Mouse (Mus musculus) limb, embryonic 15.5 days (tissue): ENCODE results near the gene Uso1. TPM values are rescaled to one million over a fixed set of nuclear protein-coding genes. Genes with fewer than 3 reads are reported as not detected.
"Not testable (repeated sequence)": the region's sequence is repeated elsewhere in the genome, so short reads cannot be mapped to it uniquely, and the experiment has no call there.

Experiments
- ATAC-seq: fragments of 200-750 bp; cut with Nextera tagmentation; 2 replicates; pipeline ENCODE4 v1.8.0; 2017; ENCODE audit warnings: low read depth, moderate TSS enrichment; ENCODE audit not compliant: insufficient number of reproducible peaks, low FRiP score, low TSS enrichment
- H3K27ac ChIP-seq: fragments of 300-500 bp; sonication (generic); 2 replicates; pipeline ENCODE4 v1.5.1; 2015; ENCODE audit warnings: moderate library complexity, mild to moderate bottlenecking, inconsistent platforms
- H3K27me3 ChIP-seq: fragments of 300-500 bp; sonication (generic); 2 replicates; pipeline ENCODE4 v1.6.1; 2015; ENCODE audit warnings: inconsistent platforms
- H3K36me3 ChIP-seq: fragments of 300-500 bp; sonication (generic); 2 replicates; pipeline ENCODE4 v1.6.1; 2015; ENCODE audit warnings: inconsistent platforms
- H3K4me1 ChIP-seq: fragments of 300-500 bp; sonication (generic); 2 replicates; pipeline ENCODE4 v1.6.1; 2015; ENCODE audit warnings: inconsistent platforms
- H3K4me2 ChIP-seq: fragments of 300-500 bp; sonication (generic); 2 replicates; pipeline ENCODE4 v1.6.1; 2015; ENCODE audit warnings: mild to moderate bottlenecking, inconsistent platforms
- H3K4me3 ChIP-seq: fragments of 300-500 bp; sonication (generic); 2 replicates; pipeline ENCODE4 v1.5.1; 2015; ENCODE audit warnings: mild to moderate bottlenecking, inconsistent platforms
- H3K9ac ChIP-seq: fragments of 300-500 bp; sonication (generic); 2 replicates; pipeline ENCODE4 v1.6.1; 2015; ENCODE audit warnings: inconsistent platforms
- H3K9me3 ChIP-seq: fragments of 300-500 bp; sonication (generic); 2 replicates; pipeline ENCODE4 v1.6.1; 2016; ENCODE audit warnings: inconsistent platforms
- WGBS: fragments of 180-500 bp; shearing (Covaris S2); methylation state at CpG from one replicate; pipeline ENCODE4 v1.1.7; 2015; 5-methylcytosine and 5-hydroxymethylcytosine counted together
- polyA plus RNA-seq: library from polyadenylated mRNA; unstranded; fragments of >200 nt; fragmentation: Nextera tagmentation; extraction: Ambion mirVana; gene quantifications from 2 replicates; pipeline ENCODE4 v1.2.1, GENCODE M21; 2015

Uso1 gene
- polyA plus RNA-seq, 1 experiment from 2014 or later: 53.1 TPM

DNA sequence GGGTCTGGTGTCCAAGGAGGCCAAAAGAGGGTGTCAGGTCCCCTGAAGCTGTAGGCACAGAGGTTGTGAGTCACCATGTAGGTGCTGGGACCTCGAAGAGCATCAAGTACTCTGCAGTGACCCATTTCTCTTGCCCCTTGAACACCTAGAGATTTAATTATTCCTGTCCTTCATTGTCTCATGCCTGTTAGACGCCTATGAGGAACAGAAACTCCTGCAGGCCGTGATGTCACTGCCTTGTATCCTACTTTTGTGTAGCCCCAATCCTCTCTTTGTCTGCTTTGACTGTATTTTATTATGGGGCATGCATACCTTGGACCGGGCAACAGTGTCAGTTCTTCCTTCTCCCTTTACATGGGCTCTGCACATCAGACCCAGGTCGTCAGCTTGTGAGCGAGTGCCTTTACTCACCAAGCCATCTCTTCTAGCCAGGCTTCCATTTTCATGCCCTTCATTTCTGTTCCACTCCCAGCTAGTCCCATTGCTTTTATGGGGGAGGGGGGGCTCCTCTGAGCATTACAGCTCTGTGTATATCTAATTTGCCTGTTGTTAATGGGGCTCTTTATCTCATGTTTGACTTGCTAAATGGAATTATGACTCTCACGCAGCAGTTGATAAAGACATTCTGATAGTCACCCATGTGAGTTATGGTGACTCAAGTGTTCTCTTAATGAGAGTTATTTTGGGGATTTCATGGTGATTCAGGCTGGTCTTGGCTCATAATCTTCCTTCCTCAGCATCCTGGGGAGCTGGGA is 7.4 kb downstream of the Uso1 start:
- Histone ChIP-seq H3K4me2 (no peak overlapping the region), H3K36me3 (peaks cover 5% of the 10 kb centered on the region; the same call in 1 of the 2 replicates), H3K9ac (no peak overlapping the region), H3K9me3 (no peaks in the 10 kb centered on the region), H3K4me3 (no peak overlapping the region), H3K27me3 (no peaks in the 10 kb centered on the region), H3K27ac (no peak overlapping the region), H3K4me1 (0 out of 2 replicates have a peak, but pooled peaks cover 3% of the 10 kb centered on the region)
- 96% methylated on average over 7 of the region's 7 CpGs for WGBS
- ATAC-seq: no peak

DNA sequence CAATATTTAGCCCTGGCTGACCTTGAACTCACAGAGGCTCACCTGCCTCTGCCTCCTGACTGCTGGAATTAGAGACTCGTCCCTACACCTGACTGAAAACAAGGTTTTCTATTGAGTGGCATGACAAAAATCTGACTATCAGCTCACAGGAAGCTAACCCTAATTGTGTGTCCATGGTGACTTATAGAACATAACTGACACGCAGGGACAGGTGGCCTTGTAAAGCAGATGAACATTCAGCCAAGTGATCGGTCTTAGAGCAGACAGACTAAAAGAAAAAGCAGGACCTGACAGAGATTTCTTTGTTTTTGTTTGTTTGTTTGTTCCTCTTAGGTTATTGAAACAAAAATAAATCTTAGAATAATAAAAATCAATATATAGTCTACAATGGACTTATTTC is 10.5 kb downstream of the Uso1 start:
- Histone ChIP-seq H3K4me2 (no peak overlapping the region), H3K9ac (no peak overlapping the region), H3K27ac (no peak overlapping the region), H3K36me3 (peaks cover 16% of the 10 kb centered on the region; the same call in 1 of the 2 replicates), H3K4me1 (no peaks in the 10 kb centered on the region), H3K27me3 (no peaks in the 10 kb centered on the region), H3K4me3 (no peak overlapping the region), H3K9me3 (no peaks in the 10 kb centered on the region)
- ATAC-seq: no peak
- 84% methylated on average over 3 of the region's 3 CpGs for WGBS

DNA sequence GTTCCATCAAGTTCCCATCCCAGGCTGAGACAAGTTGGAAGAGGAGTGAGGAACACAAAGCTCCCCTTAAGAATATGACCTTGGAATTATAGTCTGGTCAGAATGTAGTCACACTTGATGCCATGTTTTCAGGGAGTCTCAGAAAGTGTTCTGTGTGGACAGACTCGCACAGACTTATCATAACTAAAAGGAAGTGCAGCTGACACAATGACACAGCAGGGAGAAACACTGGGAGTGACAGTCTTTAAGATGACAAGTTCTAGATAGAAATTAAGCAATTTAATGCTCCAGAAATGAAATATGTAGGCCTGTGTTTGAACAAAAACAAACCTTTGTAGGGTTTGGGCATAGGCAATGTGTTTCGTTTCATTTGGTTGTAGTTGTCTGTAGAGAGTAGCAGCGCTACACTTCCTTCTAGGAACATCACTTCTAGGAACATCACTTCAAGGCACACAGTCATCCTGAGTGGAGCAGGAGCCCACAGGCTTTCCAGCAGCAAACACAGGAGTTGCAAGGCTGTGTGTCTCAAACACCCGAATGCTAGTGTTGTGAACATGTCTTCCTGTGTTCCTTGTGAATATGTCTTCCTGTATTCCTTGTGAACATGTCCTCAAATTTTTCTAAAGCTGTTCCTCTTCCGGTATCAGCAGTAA is 11.7 kb downstream of the Uso1 start:
- H3K27me3 ChIP-seq: no peaks in the 10 kb centered on the region

DNA sequence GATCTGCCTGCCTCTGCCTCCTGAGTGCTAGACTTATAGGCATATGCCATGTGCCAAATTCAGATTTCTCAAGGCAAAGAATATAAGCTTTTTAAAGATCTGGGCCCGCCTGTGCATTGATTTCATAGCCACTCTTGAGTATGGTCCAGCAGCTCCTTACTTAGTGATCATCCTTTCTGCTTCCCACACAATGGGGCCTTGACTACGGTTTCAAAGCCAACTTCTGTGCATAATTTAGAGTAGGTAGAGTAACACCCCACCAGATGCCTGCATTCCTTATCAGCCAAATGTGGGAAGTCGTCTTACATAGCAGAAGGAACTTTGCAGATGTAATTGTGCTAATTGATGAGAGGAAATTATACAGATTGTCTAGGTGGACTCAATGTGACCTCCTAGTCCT is 17.1 kb downstream of the Uso1 start:
- no peak overlapping the region for H3K9ac ChIP-seq
- H3K27me3 ChIP-seq: no peaks in the 10 kb centered on the region
- H3K9me3 ChIP-seq: no peaks in the 10 kb centered on the region
- no peak overlapping the region for H3K27ac ChIP-seq
- no peak overlapping the region for H3K4me2 ChIP-seq
- 82% methylated on average over 3 of the region's 3 CpGs for WGBS
- peaks cover 31% of the 10 kb centered on the region for H3K36me3 ChIP-seq
- no peaks in the 10 kb centered on the region for H3K4me1 ChIP-seq
- ATAC-seq: no peak
- no peak overlapping the region for H3K4me3 ChIP-seq

More for the DNA sequence above, 11.7 kb downstream of the Uso1 start:
- Histone ChIP-seq H3K4me3 (no peak overlapping the region), H3K27ac (no peak overlapping the region), H3K9me3 (no peaks in the 10 kb centered on the region), H3K4me2 (no peak overlapping the region), H3K9ac (no peak overlapping the region), H3K4me1 (no peaks in the 10 kb centered on the region), H3K36me3 (peaks cover 21% of the 10 kb centered on the region; the same call in 1 of the 2 replicates)
- ATAC-seq: no peak
- 92% methylated on average over 5 of the region's 5 CpGs for WGBS

DNA sequence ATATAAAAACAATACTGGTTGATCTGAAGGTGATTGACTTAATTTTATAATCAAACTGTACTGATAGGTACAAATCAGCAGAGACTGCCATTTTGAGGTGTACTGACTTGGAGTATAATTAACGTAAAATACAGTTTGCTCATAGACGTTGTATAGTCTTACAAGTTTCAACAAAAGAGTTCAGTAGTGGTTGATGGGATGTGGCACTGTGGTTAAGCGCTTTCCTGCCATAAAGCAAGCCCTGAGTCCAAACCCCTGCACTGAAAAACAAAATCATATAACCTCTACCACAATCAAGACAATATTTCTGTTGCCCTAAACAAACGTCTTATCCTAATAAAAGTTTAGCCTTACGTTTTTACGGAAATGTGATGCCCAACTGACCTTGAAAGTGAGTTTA is 28.2 kb downstream of the Uso1 start:
- WGBS: 85% methylated on average over 6 of the region's 6 CpGs
- Histone ChIP-seq H3K27ac (no peak overlapping the region), H3K4me2 (no peak overlapping the region), H3K9me3 (no peaks in the 10 kb centered on the region), H3K27me3 (no peaks in the 10 kb centered on the region), H3K36me3 (peaks cover 49% of the 10 kb centered on the region), H3K4me1 (no peaks in the 10 kb centered on the region), H3K4me3 (no peak overlapping the region), H3K9ac (no peak overlapping the region)
- no peak for ATAC-seq

DNA sequence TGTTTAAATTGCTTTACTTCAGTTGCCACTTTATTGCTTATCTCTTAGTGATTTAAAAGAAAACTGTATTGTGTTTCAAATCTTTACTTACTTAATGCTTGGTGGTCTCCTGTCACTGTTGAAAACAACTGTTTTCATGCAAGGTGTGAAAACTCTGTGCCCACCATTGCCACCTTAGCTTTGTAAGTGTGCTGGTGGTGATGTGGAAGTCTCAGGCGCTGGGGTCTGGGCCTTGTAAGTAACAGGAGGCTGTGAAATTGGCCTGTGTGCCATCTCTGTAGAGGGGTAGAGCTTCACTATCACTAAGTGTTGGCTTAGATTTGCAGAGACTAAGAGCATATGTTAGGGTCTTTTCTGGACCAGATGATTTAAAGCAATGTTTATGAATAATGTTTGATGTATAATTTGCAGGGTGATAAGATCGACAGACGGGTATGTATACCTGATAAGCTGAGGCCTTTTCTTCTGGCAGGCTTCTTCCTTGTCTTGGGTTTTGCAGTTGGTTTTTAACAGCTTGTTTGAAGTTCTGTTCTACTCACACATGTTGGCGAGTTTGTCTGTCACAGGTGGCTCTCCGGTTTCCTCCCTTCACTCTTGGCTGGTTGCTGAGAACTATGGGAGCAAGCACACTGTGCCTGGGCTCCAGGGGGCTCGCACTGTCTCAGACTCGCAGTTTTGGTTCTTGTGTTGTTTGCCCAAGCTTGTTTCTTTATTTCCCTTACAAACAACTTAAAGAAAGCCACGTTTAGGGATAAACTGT is 45.5 kb downstream of the Uso1 start:
- no peak overlapping the region for H3K4me2 ChIP-seq
- no peaks in the 10 kb centered on the region for H3K9me3 ChIP-seq
- 88% methylated on average over 8 of the region's 8 CpGs for WGBS

DNA sequence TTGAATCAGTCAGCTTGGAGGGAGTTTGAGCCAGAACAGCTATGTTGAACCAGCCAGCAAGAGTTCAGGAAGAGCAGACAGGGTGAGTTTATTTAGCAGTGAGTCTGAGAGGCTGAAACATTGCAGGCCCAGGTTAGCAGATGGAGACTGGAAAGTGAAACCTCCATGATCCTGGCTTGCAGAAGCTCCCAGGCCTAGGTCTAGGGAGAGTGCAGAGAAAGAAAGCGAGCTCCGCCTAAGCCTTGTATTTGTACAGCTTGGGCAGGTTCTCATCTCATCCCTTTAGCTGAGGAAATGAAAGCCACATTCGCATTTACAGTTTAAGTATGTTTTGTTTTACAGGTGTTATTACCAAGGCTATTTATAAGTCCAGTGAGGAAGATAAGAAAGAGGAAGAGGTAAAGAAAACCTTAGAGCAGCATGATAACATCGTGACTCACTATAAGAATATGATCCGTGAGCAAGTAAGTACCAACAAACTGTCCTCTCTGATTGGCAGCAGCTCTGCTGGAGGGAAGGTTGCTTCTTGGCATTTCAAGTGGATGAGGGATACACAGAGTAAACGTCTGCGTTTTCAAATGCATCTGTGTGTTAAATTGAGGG is 51.2 kb downstream of the Uso1 start:
- no peak overlapping the region for H3K4me3 ChIP-seq
- H3K27ac ChIP-seq: no peak overlapping the region
- no peaks in the 10 kb centered on the region for H3K4me1 ChIP-seq
- no peaks in the 10 kb centered on the region for H3K27me3 ChIP-seq
- no peak overlapping the region for H3K4me2 ChIP-seq
- H3K9me3 ChIP-seq: 0 out of 2 replicates have a peak, but pooled peaks cover 4% of the 10 kb centered on the region
- H3K36me3 ChIP-seq: peaks cover 72% of the 10 kb centered on the region
- 96% methylated on average over 7 of the region's 7 CpGs for WGBS
- H3K9ac ChIP-seq: no peak overlapping the region
- ATAC-seq: no peak

More for the DNA sequence above, 45.5 kb downstream of the Uso1 start:
- Histone ChIP-seq H3K4me3 (no peak overlapping the region), H3K27ac (no peak overlapping the region), H3K9ac (no peak overlapping the region), H3K4me1 (no peaks in the 10 kb centered on the region), H3K27me3 (no peaks in the 10 kb centered on the region), H3K36me3 (peaks cover 73% of the 10 kb centered on the region)
- ATAC-seq: no peak

DNA sequence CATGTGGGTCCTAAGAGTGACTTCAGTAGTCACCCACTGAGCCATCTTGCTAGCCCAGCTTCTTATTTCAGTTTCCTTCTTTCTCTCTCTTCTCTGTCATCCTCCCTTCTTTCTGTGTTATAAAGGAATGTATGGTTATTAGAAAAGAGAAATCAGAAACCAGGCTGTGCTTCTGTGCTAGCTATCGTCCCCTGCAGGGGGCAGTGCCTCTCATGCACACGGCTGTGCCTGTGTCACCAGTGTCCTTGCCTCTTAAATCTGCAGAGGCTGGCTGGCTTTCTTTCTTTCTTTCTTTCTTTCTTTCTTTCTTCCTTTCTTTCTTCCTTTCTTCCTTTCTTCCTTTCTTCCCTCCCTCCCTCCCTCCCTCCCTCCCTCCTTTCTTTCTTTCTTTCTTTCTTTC is 58.0 kb downstream of the Uso1 start:
- not testable (repeated sequence) for H3K9ac ChIP-seq, H3K4me2 ChIP-seq, H3K9me3 ChIP-seq, H3K4me1 ChIP-seq, H3K4me3 ChIP-seq, H3K27me3 ChIP-seq, ATAC-seq, H3K27ac ChIP-seq
- 50% methylated on average over 2 of the region's 2 CpGs for WGBS
- H3K36me3 ChIP-seq: peaks cover 89% of the 10 kb centered on the region

DNA sequence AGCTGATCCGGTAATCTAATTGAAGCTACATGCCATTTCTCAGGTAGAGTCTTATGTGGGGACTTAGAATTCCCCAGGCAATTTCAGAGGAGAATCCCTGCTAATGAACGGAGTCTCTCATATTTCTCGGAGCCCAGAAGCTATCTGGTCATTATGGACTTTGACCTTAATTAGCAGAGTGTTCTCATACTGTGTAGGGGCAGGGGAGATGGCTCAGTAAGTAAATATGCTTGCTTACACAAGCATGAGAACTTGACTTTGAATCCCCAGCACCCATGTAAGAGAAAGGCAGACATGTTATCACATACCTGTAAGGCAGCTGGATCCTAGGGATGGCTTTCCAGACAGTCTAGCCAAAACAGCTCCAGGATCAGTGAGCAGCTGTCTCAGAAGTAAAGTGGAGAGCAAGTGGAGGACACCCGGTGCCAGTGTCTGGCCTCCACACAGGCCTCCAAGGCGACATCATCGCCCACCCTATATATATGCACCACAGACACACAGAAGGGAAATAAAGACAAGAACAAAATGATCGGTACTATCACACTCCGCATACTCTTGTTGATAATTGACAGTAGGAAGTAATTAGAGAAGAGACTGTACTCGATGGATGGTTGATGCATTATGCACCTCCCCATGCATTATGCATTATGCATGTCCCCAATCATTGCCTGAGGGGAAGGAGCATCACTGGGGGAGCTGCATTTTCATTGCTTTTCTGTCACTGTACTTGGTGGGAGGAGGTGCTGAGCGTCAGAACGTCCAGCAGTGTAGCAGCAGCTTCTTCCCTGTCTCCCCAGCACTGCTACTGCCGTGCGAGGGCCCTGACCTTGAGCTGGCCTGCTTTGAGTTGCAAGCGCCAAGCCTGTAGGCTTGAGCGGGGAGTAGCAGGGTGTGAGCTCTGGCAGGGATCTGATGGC is 59.4 kb downstream of the Uso1 start:
- Histone ChIP-seq H3K9me3 (no peaks in the 10 kb centered on the region), H3K4me1 (no peaks in the 10 kb centered on the region), H3K27me3 (no peaks in the 10 kb centered on the region), H3K9ac (no peak overlapping the region), H3K27ac (no peak overlapping the region), H3K36me3 (peaks cover 96% of the 10 kb centered on the region), H3K4me2 (no peak overlapping the region), H3K4me3 (no peak overlapping the region)
- 85% methylated on average over 15 of the region's 15 CpGs for WGBS
- no peak for ATAC-seq

DNA sequence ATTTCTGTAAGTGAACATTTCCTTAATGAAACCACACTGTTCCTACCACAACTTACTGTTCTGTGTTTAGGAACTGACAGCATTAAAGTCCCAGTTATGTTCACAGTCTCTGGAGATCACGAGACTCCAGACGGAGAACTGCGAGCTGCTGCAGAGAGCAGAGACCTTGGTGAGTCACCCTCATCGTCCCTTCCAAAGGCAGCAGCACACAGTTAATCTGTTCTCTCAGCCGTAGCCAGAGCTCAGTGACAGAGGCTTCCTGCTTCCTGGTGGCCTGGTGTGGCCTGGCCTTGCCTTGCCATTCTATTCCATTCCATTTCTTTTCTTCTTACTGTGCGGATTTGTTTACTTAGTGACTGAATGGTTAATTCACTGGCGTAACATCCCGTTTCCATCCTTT is 60.5 kb downstream of the Uso1 start:
- Histone ChIP-seq H3K4me3 (no peak overlapping the region), H3K4me2 (no peak overlapping the region), H3K36me3 (peaks cover 92% of the 10 kb centered on the region), H3K9ac (no peak overlapping the region), H3K9me3 (no peaks in the 10 kb centered on the region), H3K4me1 (no peaks in the 10 kb centered on the region), H3K27ac (no peak overlapping the region), H3K27me3 (no peaks in the 10 kb centered on the region)
- ATAC-seq: no peak
- WGBS: 80% methylated on average over 8 of the region's 8 CpGs
